Mouse (Mus musculus) thymus, adult 2 months (tissue): Measurements from ENCODE around the gene Vipr1. TPM values are rescaled to one million over a fixed set of nuclear protein-coding genes. Genes with fewer than 3 reads are reported as not detected.
"Not testable (repeated sequence)": the region's sequence is repeated elsewhere in the genome, so short reads cannot be mapped to it uniquely, and the experiment has no call there.

ENCODE experiments used
- DNase-seq: peaks from one replicate; pipeline ENCODE4 v3.0.0; 2021
- H3K27ac ChIP-seq: fragments of 200-500 bp; 2 replicates; pipeline ENCODE4 v1.5.1; 2012; ENCODE audit warnings: low read length, control low read depth; ENCODE audit not compliant: control insufficient read depth, insufficient read depth
- H3K27me3 ChIP-seq: fragments of 200-500 bp; 2 replicates; pipeline ENCODE4 v1.6.1; 2012; ENCODE audit warnings: mild to moderate bottlenecking, low read length, moderate library complexity, mixed read lengths; ENCODE audit not compliant: control insufficient read depth, insufficient read depth
- H3K36me3 ChIP-seq: fragments of 200-500 bp; 2 replicates; pipeline ENCODE4 v1.6.1; 2012; ENCODE audit warnings: mild to moderate bottlenecking, low read length, moderate library complexity; ENCODE audit not compliant: control insufficient read depth, insufficient read depth
- H3K4me1 ChIP-seq: fragments of 200-500 bp; replicated peaks from 2 replicates; pipeline ENCODE4 v1.6.1; 2012; ENCODE audit warnings: low read length; ENCODE audit not compliant: control insufficient read depth, insufficient read depth
- H3K4me3 ChIP-seq: fragments of 200-500 bp; 2 replicates; pipeline ENCODE4 v1.5.1; 2012; ENCODE audit warnings: mild to moderate bottlenecking, low read length, control low read depth, moderate library complexity; ENCODE audit not compliant: control insufficient read depth, insufficient read depth
- CTCF ChIP-seq: fragments of 200-500 bp; IDR thresholded peaks from 2 replicates; pipeline ENCODE4 v1.5.1; 2012; ENCODE audit warnings: mild to moderate bottlenecking, control low read depth, low read length, moderate library complexity, borderline replicate concordance; ENCODE audit not compliant: control insufficient read depth, poor library complexity, insufficient read depth; ENCODE audit errors: extremely low read depth
- POLR2A ChIP-seq: fragments of 200-500 bp; IDR thresholded peaks from 2 replicates; pipeline ENCODE4 v1.6.1; 2012; ENCODE audit warnings: mild to moderate bottlenecking, low read length, control low read depth, moderate library complexity; ENCODE audit not compliant: control insufficient read depth, poor library complexity, insufficient read depth; ENCODE audit errors: extremely low read depth
- WGBS: fragments of 180-500 bp; shearing (Covaris S2); methylation state at CpG from one replicate; pipeline ENCODE4 v1.1.7; 2018; 5-methylcytosine and 5-hydroxymethylcytosine counted together
- polyA plus RNA-seq: library from polyadenylated mRNA; depleted of rRNA; stranded (reverse); fragments of >200 nt; gene quantifications from 2 replicates; pipeline ENCODE4 v1.2.3, GENCODE M21; 2012; rRNA removed

The Vipr1 gene
- polyA plus RNA-seq, result 6.5 and 7.0 TPM in 2 replicates

GRCm38 (mm10) chr9:121642401-121643181 is at the start of gene Vipr1:
Gene Vipr1, plus strand, starts transcription at chr9:121642716.
- under 1% methylated on average over 76 of the region's 79 CpGs for WGBS
- Histone ChIP-seq H3K4me1 (peaks cover 25% of the 10 kb centered on the region), H3K27me3 (peaks cover 7% of the 10 kb centered on the region; the same call in 1 of the 2 replicates), H3K27ac (no peak within 1 kb of the TSS), H3K36me3 (no peaks in the 10 kb centered on the region), H3K4me3 (peak within 1 kb of the TSS; percentile 56)
- no peak for TF ChIP-seq POLR2A
- peak; percentile 31; the same call in 1 of the 2 replicates for TF ChIP-seq CTCF
- peak; percentile 90 for DNase-seq

- DNase-seq, result no peak
- Histone ChIP-seq H3K4me3 (no peak overlapping the region), H3K27me3 (no peaks in the 10 kb centered on the region), H3K36me3 (no peaks in the 10 kb centered on the region), H3K27ac (no peak overlapping the region), H3K4me1 (no peaks in the 10 kb centered on the region)
- no peak for TF ChIP-seq CTCF
- no peak for TF ChIP-seq POLR2A
- 82% methylated on average over 13 of the region's 13 CpGs for WGBS
Measured at GRCm38 (mm10) chr9:121592948-121593550, 49.5 kb upstream of the Vipr1 start.

- not testable (repeated sequence) for H3K27me3 ChIP-seq
- 96% methylated on average over 3 of the region's 3 CpGs for WGBS
Measured at GRCm38 (mm10) chr9:121593768-121594167, 48.7 kb upstream of the Vipr1 start.

GRCm38 (mm10) chr9:121594771-121595170 is 47.7 kb upstream of the Vipr1 start:
- Histone ChIP-seq H3K36me3 (no peaks in the 10 kb centered on the region), H3K4me3 (no peak overlapping the region), H3K4me1 (no peaks in the 10 kb centered on the region), H3K27me3 (no peaks in the 10 kb centered on the region), H3K27ac (no peak overlapping the region)
- no peak for TF ChIP-seq POLR2A
- TF ChIP-seq CTCF, result no peak
- DNase-seq, result no peak
- 98% methylated on average over 4 of the region's 4 CpGs for WGBS

More at GRCm38 (mm10) chr9:121593768-121594167, 48.7 kb upstream of the Vipr1 start:
- not testable (repeated sequence) for H3K36me3 ChIP-seq, H3K27ac ChIP-seq, DNase-seq, H3K4me3 ChIP-seq, H3K4me1 ChIP-seq

GRCm38 (mm10) chr9:121598106-121598505 is 44.4 kb upstream of the Vipr1 start:
- H3K4me3 ChIP-seq, result no peak overlapping the region
- DNase-seq, result no peak
- H3K36me3 ChIP-seq, result no peaks in the 10 kb centered on the region
- TF ChIP-seq CTCF (no peak), POLR2A (no peak)
- peaks cover 4% of the 10 kb centered on the region for H3K4me1 ChIP-seq
- H3K27me3 ChIP-seq, result no peaks in the 10 kb centered on the region
- H3K27ac ChIP-seq, result no peak overlapping the region
- WGBS, result 90% methylated on average over 2 of the region's 2 CpGs

GRCm38 (mm10) chr9:121599551-121599950 is 43.0 kb upstream of the Vipr1 start:
- TF ChIP-seq CTCF, result no peak
- no peak for DNase-seq
- Histone ChIP-seq H3K4me3 (no peak overlapping the region), H3K27me3 (no peaks in the 10 kb centered on the region), H3K4me1 (peaks cover 4% of the 10 kb centered on the region), H3K27ac (no peak overlapping the region), H3K36me3 (no peaks in the 10 kb centered on the region)
- 94% methylated on average over 6 of the region's 6 CpGs for WGBS

- TF ChIP-seq CTCF, result no peak
- TF ChIP-seq POLR2A, result no peak
- Histone ChIP-seq H3K4me1 (peaks cover 4% of the 10 kb centered on the region), H3K27ac (no peak overlapping the region), H3K4me3 (no peak overlapping the region), H3K27me3 (no peaks in the 10 kb centered on the region), H3K36me3 (no peaks in the 10 kb centered on the region)
- DNase-seq, result no peak
- 45% methylated on average over 13 of the region's 13 CpGs for WGBS
Measured at GRCm38 (mm10) chr9:121600201-121600860, 42.2 kb upstream of the Vipr1 start.
